Mouse (Mus musculus) erythroblast, embryonic 14.5 days (primary cell): Measurements from ENCODE around the gene Tmc1.

Experiments used
- GATA1 ChIP-seq: IDR thresholded peaks from 2 replicates; pipeline ENCODE4 v1.6.1; 2012; ENCODE audit warnings: low read length, inconsistent platforms, mixed read lengths
- TAL1 ChIP-seq: IDR thresholded peaks from 3 replicates; pipeline ENCODE4 v1.6.1; 2012; ENCODE audit warnings: low read length, inconsistent platforms, mixed read lengths

- TF ChIP-seq TAL1 (no peak), GATA1 (no peak)
These were observed 116.6 kb downstream of the Tmc1 start for GRCm38 (mm10) chr19:20837422-20837821.
